Mouse (Mus musculus) thymus, postnatal 4 days (tissue): ENCODE results near the gene Adamts10.

ENCODE experiments used
- DNase-seq: peaks from one replicate; pipeline ENCODE4 v3.0.0; 2021

The Adamts10 gene

DNA sequence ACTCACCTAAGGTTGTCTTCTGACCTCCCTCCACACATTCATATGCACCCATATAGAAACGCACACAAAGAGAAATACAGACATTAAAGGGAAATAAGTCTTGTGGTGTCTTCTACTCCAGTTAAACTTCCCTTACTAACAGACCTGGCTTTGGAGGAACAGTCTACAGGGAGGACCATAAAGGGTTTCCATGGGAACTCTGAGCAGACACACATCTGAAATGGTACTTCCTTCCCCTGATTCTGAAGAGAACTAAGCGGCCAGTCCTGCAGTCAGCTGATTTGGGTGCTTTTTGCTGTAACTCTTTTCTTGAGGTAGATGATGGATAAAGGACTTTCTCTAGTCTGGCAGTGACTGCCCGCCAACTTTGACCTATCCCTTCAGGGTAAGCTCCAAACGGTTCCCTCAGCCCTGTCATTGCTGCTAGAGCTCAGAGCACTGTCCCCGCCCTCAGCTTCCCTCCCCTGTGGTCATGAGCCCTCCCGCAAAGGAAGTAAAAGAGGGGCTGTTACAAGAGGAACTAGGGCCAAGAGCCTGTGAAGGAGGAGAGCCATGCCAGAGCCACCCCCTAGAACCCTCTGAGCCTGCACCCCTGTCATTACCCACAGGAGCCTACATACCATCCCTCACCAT is 31.3 kb downstream of the Adamts10 start, which contains the start of gene Myo1f:
Gene Myo1f (plus strand): TSS at position 485 of the 633 bp plus-strand sequence.
- peak; percentile 69 for DNase-seq

DNA sequence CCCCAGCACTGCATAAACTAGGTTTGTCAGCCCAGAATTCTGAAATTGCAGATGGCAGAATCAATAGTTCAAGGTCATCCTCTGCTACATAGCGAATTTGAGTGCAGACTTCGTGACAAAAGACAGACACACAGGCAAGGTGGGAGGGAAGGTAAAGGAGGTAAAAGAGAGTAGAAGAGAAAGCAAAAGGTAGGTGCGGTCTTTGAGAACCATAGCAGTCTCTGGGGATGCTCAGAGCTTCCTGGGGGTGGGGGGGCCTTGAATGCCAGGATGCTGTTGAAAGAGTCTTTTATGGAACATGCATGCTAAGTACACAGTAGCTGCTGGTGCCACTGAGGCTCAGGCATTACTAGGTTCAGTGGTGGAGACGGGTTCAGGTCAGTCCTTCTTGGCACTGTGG is 33.9 kb downstream of the Adamts10 start:
- DNase-seq, result no peak

GRCm38 (mm10) chr17:33563527-33564076 is 39.6 kb downstream of the Adamts10 start:
- no peak for DNase-seq

DNA sequence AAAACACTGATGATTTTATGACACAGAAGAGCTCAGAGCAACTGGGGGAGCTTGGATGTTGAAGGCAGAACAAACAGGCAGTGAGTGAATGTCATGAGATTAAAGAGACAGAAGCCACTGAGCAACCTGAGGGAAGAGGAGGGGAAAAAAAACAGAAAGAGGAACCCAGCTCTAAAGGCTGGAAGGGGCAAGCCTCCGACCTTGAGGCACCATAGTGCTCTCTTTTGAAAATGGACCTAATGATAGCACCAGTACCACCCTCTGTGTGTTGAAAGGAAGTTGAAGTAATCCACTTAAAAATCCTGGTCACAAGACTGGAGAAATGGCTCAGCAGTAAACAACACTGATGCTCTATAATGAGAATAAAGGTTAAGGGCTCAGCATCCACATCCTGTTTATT is 40.6 kb downstream of the Adamts10 start:
- no peak for DNase-seq

GRCm38 (mm10) chr17:33566182-33566581 is 42.2 kb downstream of the Adamts10 start:
- no peak for DNase-seq

- DNase-seq, result no peak
Observed at GRCm38 (mm10) chr17:33584061-33584460, 60.1 kb downstream of the Adamts10 start.

DNA sequence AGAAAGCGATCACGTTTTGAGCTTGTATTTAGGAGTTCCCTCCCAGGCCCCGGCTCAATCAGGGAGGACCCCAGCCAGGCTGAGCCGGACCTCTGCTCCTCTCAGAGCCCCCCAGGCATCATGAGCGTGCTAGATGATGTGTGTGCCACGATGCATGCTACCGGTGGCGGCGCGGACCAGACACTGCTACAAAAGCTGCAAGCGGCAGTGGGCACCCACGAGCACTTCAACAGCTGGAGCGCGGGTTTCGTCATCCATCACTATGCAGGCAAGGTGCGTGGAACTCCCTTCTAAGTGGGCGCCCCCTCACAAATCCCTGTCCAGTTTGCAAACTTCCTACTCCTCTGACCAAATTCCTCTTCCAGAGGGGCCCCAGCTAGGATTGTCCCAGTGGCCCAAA is 62.0 kb downstream of the Adamts10 start:
- no peak for DNase-seq

- DNase-seq, result peak; percentile 24
Observed at GRCm38 (mm10) chr17:33597271-33597670, 73.3 kb downstream of the Adamts10 start.

- DNase-seq, result no peak
Observed at GRCm38 (mm10) chr17:33598506-33598905, 74.5 kb downstream of the Adamts10 start.

DNA sequence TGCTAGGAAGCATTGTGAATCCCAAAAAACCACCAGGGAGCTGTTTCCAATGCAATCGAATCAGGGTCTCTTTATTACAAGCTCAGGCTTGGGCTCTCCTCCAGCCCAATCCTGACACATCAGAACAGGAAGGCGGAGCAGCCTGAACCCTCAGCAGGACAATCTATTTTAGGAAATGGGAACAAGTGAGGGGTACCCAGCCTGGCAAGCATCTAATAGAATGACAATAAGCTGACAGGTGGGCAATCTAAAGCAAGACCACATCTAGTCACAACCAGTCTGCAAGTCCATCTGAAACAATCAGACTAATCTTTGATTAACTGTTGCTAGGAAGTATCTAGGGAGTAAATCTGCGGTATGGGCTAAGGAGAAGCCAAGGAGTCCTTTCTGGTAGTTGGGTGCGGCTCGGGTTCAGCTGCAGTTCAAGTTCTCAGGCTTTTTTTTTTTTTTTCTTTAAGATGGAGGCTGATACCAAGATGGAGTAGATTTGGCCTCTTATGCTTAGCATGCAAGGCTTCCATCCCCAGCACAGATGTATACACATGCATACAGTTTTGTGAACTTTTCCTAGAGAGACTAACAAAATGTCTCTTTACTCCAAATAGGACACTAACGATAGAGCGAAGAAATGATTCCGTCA is 76.0 kb downstream of the Adamts10 start:
- no peak for DNase-seq

DNA sequence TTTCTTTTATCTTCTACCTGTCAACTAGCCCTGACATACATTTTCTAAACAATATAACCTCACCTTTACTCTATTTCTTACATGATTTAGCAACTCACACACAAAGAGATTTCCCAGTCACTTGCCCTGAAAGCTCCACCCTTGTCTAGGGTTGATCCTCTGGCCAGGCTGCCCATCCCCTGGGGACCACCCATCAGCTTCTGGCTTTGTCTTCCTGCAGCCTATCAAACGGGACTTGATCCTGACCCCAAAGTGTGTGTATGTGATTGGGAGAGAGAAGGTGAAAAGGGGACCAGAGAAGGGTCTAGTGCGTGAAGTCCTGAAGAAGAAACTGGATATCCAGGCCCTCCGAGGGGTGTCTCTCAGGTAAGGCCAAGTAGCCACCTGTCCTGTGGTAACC is 76.8 kb downstream of the Adamts10 start:
- no peak for DNase-seq

- DNase-seq, result no peak
Observed at GRCm38 (mm10) chr17:33601947-33602346, 77.9 kb downstream of the Adamts10 start.
